Mouse (Mus musculus): ENCODE measurements around the gene Bcar1.

DNA sequence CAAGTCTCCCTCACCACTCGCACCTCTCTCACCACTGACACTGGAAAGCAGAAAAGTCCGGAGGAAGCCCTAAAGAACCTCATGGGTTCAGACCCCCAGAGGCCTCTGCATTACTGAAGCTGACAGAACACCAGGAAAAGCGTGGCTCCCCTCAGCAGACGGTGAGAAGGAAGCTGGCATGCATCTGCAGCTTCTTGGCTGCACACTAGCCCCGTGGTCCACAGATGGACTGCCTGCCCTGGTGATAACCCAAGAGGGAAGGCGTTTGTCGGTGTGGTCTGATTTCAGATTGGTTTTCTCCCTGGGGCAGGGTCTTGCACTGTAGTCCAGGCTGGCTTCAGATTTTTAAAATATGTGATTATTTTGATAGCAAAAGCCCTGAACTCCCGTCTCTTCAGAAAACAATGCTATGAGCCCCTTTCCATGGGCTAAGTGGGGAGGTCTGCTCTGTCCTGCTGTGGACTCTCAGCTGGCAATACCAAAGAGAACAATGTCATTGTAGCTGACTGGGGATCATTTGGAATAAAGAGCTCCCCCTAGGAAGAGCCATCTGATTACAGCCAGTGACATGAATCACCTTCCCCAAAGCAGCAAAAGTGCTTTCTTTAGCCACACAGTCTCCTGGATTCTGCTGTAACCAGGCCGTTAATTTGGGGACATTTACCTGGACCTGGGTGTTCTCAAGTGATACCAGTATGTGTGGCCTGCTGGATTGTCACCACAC is 39.2 kb upstream of the Bcar1 start:
- 0 out of 2 replicates have a peak, but pooled peaks have one; percentile 12 for TF ChIP-seq CTCF (IDR thresholded peaks at IDR 0.05; ENCODE audit: low read depth)
- TF ChIP-seq EP300 (IDR thresholded peaks at IDR 0.05; ENCODE audit: low read depth), result no peak
